26 mouse cellular contexts compared by ENCODE assay signal in genomic region chr4:153515786-153516185, GRCm38 (mm10). TPM values are rescaled to one million over a fixed set of nuclear protein-coding genes. Genes with fewer than 3 reads are reported as not detected.
A peak's percentile ranks its signal among the peaks of the same experiment; 100 is the strongest.
DNase-seq lines count a peak whose midpoint lies in the region; ATAC-seq and TF ChIP-seq lines count a peak whose summit lies in the region.
"Had no signal": no experiment of that assay in that cellular context is flagged by ENCODE, and none has a peak within 500 bp of the region (broad histone marks: within the 10 kb centered on the region; RNA-seq: fewer than 3 reads in every experiment).

No protein-coding gene starts in this region.

- no peak for TF ChIP-seq CTCF in hindbrain, postnatal 0 days (IDR thresholded peaks at IDR 0.05; ENCODE audit: low read depth)

- no peaks in the 10 kb centered on the region for H3K4me1 ChIP-seq in hindbrain, embryonic 11.5 days (replicated peaks; ENCODE audit: control insufficient read depth, insufficient read depth, low read length)
- H3K4me1 ChIP-seq in hindbrain, postnatal 0 days (ENCODE audit: insufficient read depth, low read length), result no peaks in the 10 kb centered on the region
- H3K4me1 ChIP-seq: forebrain, embryonic 15.5 days; heart, embryonic 10.5 days; liver, embryonic 15.5 days; stomach, embryonic 15.5 days had no signal

- H3K9ac ChIP-seq in hindbrain, embryonic 11.5 days (ENCODE audit: low read depth, low read length), result no peak overlapping the region
- no peak overlapping the region for H3K9ac ChIP-seq in hindbrain, postnatal 0 days (replicated peaks; ENCODE audit: low read length)
- H3K9ac ChIP-seq: forebrain, embryonic 15.5 days; liver, embryonic 15.5 days; lung, embryonic 14.5 days; midbrain, embryonic 12.5 days; stomach, embryonic 15.5 days had no signal

- ATAC-seq in hindbrain, embryonic 11.5 days (ENCODE audit: low FRiP score), result peak; percentile 27; the same call in 1 of the 2 replicates
- no peak for ATAC-seq in hindbrain, postnatal 0 days
- ATAC-seq: CD4-positive, CD25-positive, alpha-beta regulatory T cell, adult 4 months; forebrain, embryonic 15.5 days; intestine, embryonic 16.5 days had no signal

- H3K36me3 ChIP-seq in hindbrain, embryonic 11.5 days (ENCODE audit: control insufficient read depth, insufficient read depth, low read length), result no peaks in the 10 kb centered on the region
- no peaks in the 10 kb centered on the region for H3K36me3 ChIP-seq in hindbrain, postnatal 0 days (ENCODE audit: insufficient read depth, low read length)
- H3K36me3 ChIP-seq: forebrain, embryonic 15.5 days; heart, embryonic 10.5 days; liver, embryonic 15.5 days; midbrain, embryonic 12.5 days; stomach, embryonic 15.5 days had no signal

- H3K27ac ChIP-seq in hindbrain, embryonic 11.5 days (ENCODE audit: low read depth, low read length), result no peak overlapping the region
- no peak overlapping the region for H3K27ac ChIP-seq in hindbrain, postnatal 0 days
- H3K27ac ChIP-seq: forebrain, embryonic 15.5 days; heart, embryonic 10.5 days; liver, embryonic 15.5 days; midbrain, embryonic 12.5 days; stomach, embryonic 15.5 days had no signal

- no peak overlapping the region for H3K4me3 ChIP-seq in hindbrain, embryonic 11.5 days (ENCODE audit: low read depth, low read length)
- H3K4me3 ChIP-seq in hindbrain, postnatal 0 days (ENCODE audit: low read length), result no peak overlapping the region
- H3K4me3 ChIP-seq: forebrain, embryonic 15.5 days; heart, embryonic 10.5 days; liver, embryonic 15.5 days; midbrain, embryonic 12.5 days; stomach, embryonic 15.5 days had no signal

- no peaks in the 10 kb centered on the region for H3K27me3 ChIP-seq in hindbrain, embryonic 11.5 days (ENCODE audit: control insufficient read depth, insufficient read depth, low read length)
- H3K27me3 ChIP-seq in hindbrain, postnatal 0 days (ENCODE audit: insufficient read depth, low read length), result no peaks in the 10 kb centered on the region
- H3K27me3 ChIP-seq: forebrain, embryonic 15.5 days; liver, embryonic 15.5 days; midbrain, embryonic 12.5 days; stomach, embryonic 15.5 days had no signal

- peak; percentile 45 for DNase-seq in hindbrain, embryonic 11.5 days (ENCODE audit: low spot score)
- DNase-seq in hindbrain, postnatal 0 days (ENCODE audit: low spot score), result no peak
- DNase-seq in kidney, postnatal 14 days, result peak; percentile 12
- no peak for DNase-seq in kidney, adult 9 months
- peak; percentile 12 for DNase-seq in embryo, embryonic 10.5 days (ENCODE audit: low spot score)
- peak; percentile 48 for DNase-seq in retina, embryonic 14.5 days (ENCODE audit: low spot score)
- no peak for DNase-seq in right cerebral cortex, postnatal 25 days
- DNase-seq: adrenal gland, postnatal 14 days; cerebellum, adult 11-12 months; cerebellum, adult 9-11 months; gastrocnemius, postnatal 25 days; heart, adult 11 months; heart, postnatal 36 days; liver; lung, embryonic 14.5 days; lung, postnatal 14 days; right cerebral cortex, postnatal 14 days; thymus, postnatal 14 days had no signal

- H3K4me2 ChIP-seq in hindbrain, embryonic 11.5 days (replicated peaks; ENCODE audit: low read depth, low read length), result no peak overlapping the region
- no peak overlapping the region for H3K4me2 ChIP-seq in hindbrain, postnatal 0 days (ENCODE audit: low read depth, low read length)
- H3K4me2 ChIP-seq: forebrain, embryonic 15.5 days; liver, embryonic 15.5 days; lung, embryonic 14.5 days; midbrain, embryonic 12.5 days; stomach, embryonic 15.5 days had no signal

- H3K9me3 ChIP-seq in hindbrain, embryonic 11.5 days (ENCODE audit: control insufficient read depth, low read length), result no peaks in the 10 kb centered on the region
- 0 out of 2 replicates have a peak, but pooled peaks cover 2% of the 10 kb centered on the region for H3K9me3 ChIP-seq in hindbrain, postnatal 0 days (ENCODE audit: low read length)
- H3K9me3 ChIP-seq: forebrain, embryonic 15.5 days; heart, embryonic 10.5 days; liver, embryonic 15.5 days; midbrain, embryonic 12.5 days; stomach, embryonic 15.5 days had no signal

- 46% methylated on average over 10 of the region's 10 CpGs for WGBS in hindbrain, embryonic 11.5 days
- WGBS in hindbrain, postnatal 0 days, result 41% methylated on average over 10 of the region's 10 CpGs

RNA-seq across cellular contexts. Expression of gene Ajap1, which starts 33.2 kb away (rescaled TPM):
- polyA plus RNA-seq in hindbrain, embryonic 11.5 days (2014; fragmentation: Nextera tagmentation; extraction: Ambion mirVana), result 2.9 and 3.7 TPM in 2 replicates
- total RNA-seq in hindbrain, postnatal 0 days (2014; rRNA removed), result 81.0 and 86.2 TPM in 2 replicates
- polyA plus RNA-seq in hindbrain, postnatal 0 days (2015; fragmentation: Nextera tagmentation; extraction: Ambion mirVana), result 32.0 and 32.2 TPM in 2 replicates
- total RNA-seq: monocyte, adult 5-6 weeks had no signal
- polyA plus RNA-seq: CD4-positive, CD25-positive, alpha-beta regulatory T cell, adult 4 months; lung, embryonic 14.5 days had no signal

Comparison
In these comparisons a context has a peak if more than half of its experiments do, and no peak if none do; other contexts are left out.
1. DNase-seq: peak in hindbrain, embryonic 11.5 days (single experiment), kidney, postnatal 14 days (single experiment), embryo, embryonic 10.5 days (single experiment) and retina, embryonic 14.5 days (single experiment); none in hindbrain, postnatal 0 days (single experiment), kidney, adult 9 months (single experiment) and right cerebral cortex, postnatal 25 days (single experiment).